Mouse (Mus musculus) CD4-positive, CD25-positive, alpha-beta regulatory T cell, adult 4 months (primary cell): Measurements from ENCODE around the gene Casp7. TPM values are rescaled to one million over a fixed set of nuclear protein-coding genes. Genes with fewer than 3 reads are reported as not detected.
"Not testable (repeated sequence)": the region's sequence is repeated elsewhere in the genome, so short reads cannot be mapped to it uniquely, and the experiment has no call there.

Experiments used
- ATAC-seq: one replicate; pipeline ENCODE4 v1.8.0; 2017
- polyA plus RNA-seq, 2 experiments: library from polyadenylated mRNA; unstranded; fragments of 100-300 nt; shearing (Covaris generic); gene quantifications; one replicate each; pipeline ENCODE4 v1.2.1; 2017

The Casp7 gene
- 10 to 100 TPM; 32.7 to 45.4 TPM for polyA plus RNA-seq

GRCm38 (mm10) chr19:56396669-56397621, at the start of gene Casp7:
Gene Casp7, plus strand, starts transcription at chr19:56397129.
- peak; percentile 88 for ATAC-seq

GRCm38 (mm10) chr19:56349295-56349694, 47.6 kb upstream of the Casp7 start:
- no peak for ATAC-seq

GRCm38 (mm10) chr19:56353689-56354088, 43.2 kb upstream of the Casp7 start:
- no peak for ATAC-seq

GRCm38 (mm10) chr19:56355201-56355600, 41.7 kb upstream of the Casp7 start:
- ATAC-seq, result no peak

- no peak for ATAC-seq
Observed at GRCm38 (mm10) chr19:56356480-56357373, 40.2 kb upstream of the Casp7 start.

- not testable (repeated sequence) for ATAC-seq
Observed at GRCm38 (mm10) chr19:56357374-56357708, 39.6 kb upstream of the Casp7 start.

- ATAC-seq, result no peak
Observed at GRCm38 (mm10) chr19:56358890-56359289, 38.0 kb upstream of the Casp7 start.

- no peak for ATAC-seq
Observed at GRCm38 (mm10) chr19:56363721-56364460, 33.0 kb upstream of the Casp7 start.

- ATAC-seq, result no peak
Observed at GRCm38 (mm10) chr19:56364563-56364962, 32.4 kb upstream of the Casp7 start.

- no peak for ATAC-seq
Observed at GRCm38 (mm10) chr19:56366168-56366567, 30.8 kb upstream of the Casp7 start.

- ATAC-seq, result no peak
Observed at GRCm38 (mm10) chr19:56366625-56367024, 30.3 kb upstream of the Casp7 start.

- no peak for ATAC-seq
Observed at GRCm38 (mm10) chr19:56367778-56368177, 29.2 kb upstream of the Casp7 start.

GRCm38 (mm10) chr19:56368912-56369311, 28.0 kb upstream of the Casp7 start:
- no peak for ATAC-seq

- no peak for ATAC-seq
Observed at GRCm38 (mm10) chr19:56370389-56371150, 26.4 kb upstream of the Casp7 start.

GRCm38 (mm10) chr19:56372226-56372625, 24.7 kb upstream of the Casp7 start:
- no peak for ATAC-seq

GRCm38 (mm10) chr19:56373246-56373645, 23.7 kb upstream of the Casp7 start:
- no peak for ATAC-seq

- no peak for ATAC-seq
Observed at GRCm38 (mm10) chr19:56374011-56374410, 22.9 kb upstream of the Casp7 start.

GRCm38 (mm10) chr19:56378007-56378406, 18.9 kb upstream of the Casp7 start:
- ATAC-seq, result no peak

GRCm38 (mm10) chr19:56378554-56379172, 18.3 kb upstream of the Casp7 start:
- no peak for ATAC-seq

GRCm38 (mm10) chr19:56380341-56380740, 16.6 kb upstream of the Casp7 start:
- ATAC-seq, result no peak

- ATAC-seq, result no peak
Observed at GRCm38 (mm10) chr19:56381407-56381806, 15.5 kb upstream of the Casp7 start.
